Mouse (Mus musculus): ENCODE data around the gene Hist1h2bk. TPM values are rescaled to one million over a fixed set of nuclear protein-coding genes. Genes with fewer than 3 reads are reported as not detected.

Hist1h2bk gene
- polyA plus RNA-seq, 1 experiment = 8.2 TPM

- peaks cover 22% of the 10 kb centered on the region for H3K27me3 ChIP-seq (ENCODE audit: control insufficient read depth, insufficient read depth, insufficient read length)
- H3ac ChIP-seq (ENCODE audit: control insufficient read depth, insufficient read length) = no peak overlapping the region
- TF ChIP-seq TCF12 (IDR thresholded peaks at IDR 0.05; ENCODE audit: insufficient read depth, poor library complexity, severe bottlenecking) (no peak), TCF3 (IDR thresholded peaks at IDR 0.05; ENCODE audit: insufficient read length, low read depth) (no peak), SRF (IDR thresholded peaks at IDR 0.05; ENCODE audit: control insufficient read depth, insufficient read length, low read depth) (no peak), REST (IDR thresholded peaks at IDR 0.05; ENCODE audit: insufficient read depth, insufficient read length) (no peak), CEBPB (IDR thresholded peaks at IDR 0.05; ENCODE audit: insufficient read depth, poor library complexity, severe bottlenecking) (no peak), MAX (IDR thresholded peaks at IDR 0.05; ENCODE audit: low read depth) (no peak), E2F4 (IDR thresholded peaks at IDR 0.05; ENCODE audit: insufficient read depth) (no peak), MYOG (IDR thresholded peaks at IDR 0.05; ENCODE audit: control insufficient read depth in 1 of 3, insufficient read depth in 1 of 3, insufficient read length in 2 of 3, low read depth in 2 of 3) (no peak), POLR2A (IDR thresholded peaks at IDR 0.05; ENCODE audit: insufficient read length, low read depth) (no peak), USF1 (IDR thresholded peaks at IDR 0.05; ENCODE audit: low read depth) (no peak), MYOD1 (IDR thresholded peaks at IDR 0.05; ENCODE audit: control insufficient read depth in 1 of 3, insufficient read length in 2 of 3, low read depth in 2 of 3) (no peak), POLR2AphosphoS2 (IDR thresholded peaks at IDR 0.05; ENCODE audit: insufficient read length, low read depth) (no peak)
- H3K4me2 ChIP-seq (ENCODE audit: low read depth) = no peak overlapping the region
- no peak overlapping the region for H3K4me3 ChIP-seq
- no peaks in the 10 kb centered on the region for H3K79me2 ChIP-seq (ENCODE audit: control insufficient read depth, insufficient read depth)
- H3K36me3 ChIP-seq (ENCODE audit: control insufficient read depth, insufficient read depth) = no peaks in the 10 kb centered on the region
Measured at GRCm38 (mm10) chr13:22008707-22009106, 27.0 kb upstream of the Hist1h2bk start.

DNA sequence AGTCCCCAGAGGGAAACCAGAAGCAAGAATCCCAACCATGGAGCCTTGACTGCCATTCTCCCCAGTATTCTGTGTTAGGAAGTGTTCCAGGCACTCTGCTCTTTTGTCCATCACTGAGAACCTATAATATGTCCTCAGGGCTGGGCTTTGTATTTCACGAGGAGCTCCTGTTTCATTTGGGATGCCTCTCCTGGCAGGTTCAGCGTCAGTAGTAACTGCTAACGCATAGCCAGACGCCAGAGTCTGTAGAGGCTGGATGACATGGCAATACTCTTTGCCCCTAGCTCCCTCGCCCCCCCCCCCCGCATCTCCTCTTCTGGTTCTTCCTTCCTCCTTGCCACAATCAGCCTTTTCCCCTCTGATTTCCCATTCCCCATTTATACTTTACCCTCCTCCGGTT lies 26.0 kb upstream of the Hist1h2bk start, which contains the start of gene Prss16:
Gene Prss16 (minus strand): TSS at position 101 of the 400 bp plus-strand sequence.
- TF ChIP-seq CEBPB (IDR thresholded peaks at IDR 0.05; ENCODE audit: insufficient read depth, poor library complexity, severe bottlenecking) (no peak), TCF3 (IDR thresholded peaks at IDR 0.05; ENCODE audit: insufficient read length, low read depth) (no peak), TCF12 (IDR thresholded peaks at IDR 0.05; ENCODE audit: insufficient read depth, poor library complexity, severe bottlenecking) (no peak), REST (IDR thresholded peaks at IDR 0.05; ENCODE audit: insufficient read depth, insufficient read length) (no peak), MAX (IDR thresholded peaks at IDR 0.05; ENCODE audit: low read depth) (no peak), POLR2A (IDR thresholded peaks at IDR 0.05; ENCODE audit: insufficient read length, low read depth) (no peak), POLR2AphosphoS2 (IDR thresholded peaks at IDR 0.05; ENCODE audit: insufficient read length, low read depth) (no peak), MYOG (IDR thresholded peaks at IDR 0.05; ENCODE audit: control insufficient read depth in 1 of 3, insufficient read depth in 1 of 3, insufficient read length in 2 of 3, low read depth in 2 of 3) (no peak)
- Histone ChIP-seq H3K27me3 (ENCODE audit: control insufficient read depth, insufficient read depth, insufficient read length) (peaks cover 22% of the 10 kb centered on the region), H3K4me2 (ENCODE audit: low read depth) (no peak within 1 kb of the TSS), H3ac (ENCODE audit: control insufficient read depth, insufficient read length) (no peak within 1 kb of the TSS), H3K79me2 (ENCODE audit: control insufficient read depth, insufficient read depth) (no peaks in the 10 kb centered on the region), H3K36me3 (ENCODE audit: control insufficient read depth, insufficient read depth) (no peaks in the 10 kb centered on the region), H3K4me3 (no peak within 1 kb of the TSS)

DNA sequence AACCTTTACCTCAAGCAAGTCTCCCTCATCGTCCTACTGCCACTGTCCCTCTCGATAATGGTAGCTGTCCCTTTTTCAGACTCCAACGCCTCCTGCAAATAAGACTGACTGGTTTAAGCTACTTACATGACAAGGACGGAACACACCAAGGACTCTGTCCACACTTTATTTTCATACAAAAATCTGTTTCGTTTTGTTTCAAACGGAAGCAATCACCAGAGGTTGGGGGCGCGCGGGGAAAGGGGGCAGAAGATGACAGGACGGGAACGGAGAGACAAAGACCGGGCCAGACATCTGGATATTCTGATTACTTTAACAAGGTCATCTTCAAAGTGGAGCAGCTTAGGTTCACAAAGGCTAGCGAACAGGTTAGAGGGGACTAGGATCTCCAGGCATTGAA lies 22.0 kb upstream of the Hist1h2bk start:
- Histone ChIP-seq H3K79me2 (ENCODE audit: control insufficient read depth, insufficient read depth) (no peaks in the 10 kb centered on the region), H3K4me2 (ENCODE audit: low read depth) (no peak overlapping the region), H3ac (ENCODE audit: control insufficient read depth, insufficient read length) (no peak overlapping the region), H3K36me3 (ENCODE audit: control insufficient read depth, insufficient read depth) (no peaks in the 10 kb centered on the region), H3K27me3 (ENCODE audit: control insufficient read depth, insufficient read depth, insufficient read length) (peaks cover 10% of the 10 kb centered on the region), H3K4me3 (no peak overlapping the region)
- TF ChIP-seq MAX (IDR thresholded peaks at IDR 0.05; ENCODE audit: low read depth) (no peak), POLR2A (IDR thresholded peaks at IDR 0.05; ENCODE audit: insufficient read length, low read depth) (no peak), SRF (IDR thresholded peaks at IDR 0.05; ENCODE audit: control insufficient read depth, insufficient read length, low read depth) (no peak), CEBPB (IDR thresholded peaks at IDR 0.05; ENCODE audit: insufficient read depth, poor library complexity, severe bottlenecking) (no peak), TCF3 (IDR thresholded peaks at IDR 0.05; ENCODE audit: insufficient read length, low read depth) (no peak), MYOD1 (IDR thresholded peaks at IDR 0.05; ENCODE audit: control insufficient read depth in 1 of 3, insufficient read length in 2 of 3, low read depth in 2 of 3) (no peak), POLR2AphosphoS2 (IDR thresholded peaks at IDR 0.05; ENCODE audit: insufficient read length, low read depth) (no peak), TCF12 (IDR thresholded peaks at IDR 0.05; ENCODE audit: insufficient read depth, poor library complexity, severe bottlenecking) (no peak), REST (IDR thresholded peaks at IDR 0.05; ENCODE audit: insufficient read depth, insufficient read length) (no peak), MYOG (IDR thresholded peaks at IDR 0.05; ENCODE audit: control insufficient read depth in 1 of 3, insufficient read depth in 1 of 3, insufficient read length in 2 of 3, low read depth in 2 of 3) (no peak), E2F4 (IDR thresholded peaks at IDR 0.05; ENCODE audit: insufficient read depth) (no peak), USF1 (IDR thresholded peaks at IDR 0.05; ENCODE audit: low read depth) (no peak)

DNA sequence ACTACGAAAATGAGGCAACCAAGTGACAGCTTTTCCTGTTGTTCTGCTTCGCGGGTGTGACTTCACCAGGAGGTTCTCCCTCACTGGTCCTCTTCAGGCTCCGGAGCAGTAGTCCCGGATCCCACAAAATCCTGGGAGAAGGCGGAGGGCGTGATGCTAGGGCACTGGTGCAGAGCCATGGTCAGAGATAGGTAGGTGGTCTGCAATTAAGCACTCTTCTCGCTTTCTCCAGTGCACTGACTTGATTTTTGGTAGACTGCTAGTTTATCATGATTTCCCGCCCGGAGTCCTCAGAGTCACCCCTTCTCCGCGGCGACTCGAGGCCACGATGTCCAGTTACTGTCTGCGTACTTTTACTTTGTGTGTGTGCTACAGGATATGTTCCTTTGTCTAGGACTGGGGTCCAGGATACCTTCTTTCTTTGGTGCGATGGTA lies 21.2 kb upstream of the Hist1h2bk start:
- TF ChIP-seq CEBPB (IDR thresholded peaks at IDR 0.05; ENCODE audit: insufficient read depth, poor library complexity, severe bottlenecking) (no peak), TCF3 (IDR thresholded peaks at IDR 0.05; ENCODE audit: insufficient read length, low read depth) (no peak), REST (IDR thresholded peaks at IDR 0.05; ENCODE audit: insufficient read depth, insufficient read length) (no peak), POLR2AphosphoS2 (IDR thresholded peaks at IDR 0.05; ENCODE audit: insufficient read length, low read depth) (no peak), MYOD1 (IDR thresholded peaks at IDR 0.05; ENCODE audit: control insufficient read depth in 1 of 3, insufficient read length in 2 of 3, low read depth in 2 of 3) (no peak), MAX (IDR thresholded peaks at IDR 0.05; ENCODE audit: low read depth) (no peak), SRF (IDR thresholded peaks at IDR 0.05; ENCODE audit: control insufficient read depth, insufficient read length, low read depth) (no peak), E2F4 (IDR thresholded peaks at IDR 0.05; ENCODE audit: insufficient read depth) (no peak), TCF12 (IDR thresholded peaks at IDR 0.05; ENCODE audit: insufficient read depth, poor library complexity, severe bottlenecking) (no peak), POLR2A (IDR thresholded peaks at IDR 0.05; ENCODE audit: insufficient read length, low read depth) (no peak), MYOG (IDR thresholded peaks at IDR 0.05; ENCODE audit: control insufficient read depth in 1 of 3, insufficient read depth in 1 of 3, insufficient read length in 2 of 3, low read depth in 2 of 3) (no peak)
- Histone ChIP-seq H3K27me3 (ENCODE audit: control insufficient read depth, insufficient read depth, insufficient read length) (peaks cover 5% of the 10 kb centered on the region), H3K4me3 (no peak overlapping the region), H3K4me2 (ENCODE audit: low read depth) (no peak overlapping the region), H3K79me2 (ENCODE audit: control insufficient read depth, insufficient read depth) (no peaks in the 10 kb centered on the region), H3ac (ENCODE audit: control insufficient read depth, insufficient read length) (no peak overlapping the region), H3K36me3 (ENCODE audit: control insufficient read depth, insufficient read depth) (no peaks in the 10 kb centered on the region)

Data from myocyte (in vitro differentiated cells).